Mouse (Mus musculus): Measurements from ENCODE around the gene Pold1.

The Pold1 gene

DNA sequence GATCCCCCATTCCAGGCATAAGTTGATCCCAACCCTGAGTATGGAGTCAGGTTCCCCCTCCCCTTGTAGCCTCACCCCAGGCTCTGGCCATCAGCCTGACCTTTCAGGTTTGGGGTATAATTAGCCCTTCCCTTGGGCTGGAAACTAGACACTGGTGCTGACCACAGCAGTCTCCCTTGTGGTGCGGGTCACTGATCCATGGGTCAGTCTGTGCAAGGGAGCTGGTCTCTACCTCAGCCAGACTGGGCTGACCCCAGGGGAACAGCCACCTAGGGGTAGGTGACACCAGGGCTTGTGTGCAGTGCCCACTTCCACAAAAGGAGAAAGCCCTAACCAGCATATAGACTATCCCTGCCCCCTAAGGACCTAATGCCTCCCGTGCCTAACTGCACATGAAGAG lies 25.6 kb downstream of the Pold1 start:
- no peak for DNase-seq

DNA sequence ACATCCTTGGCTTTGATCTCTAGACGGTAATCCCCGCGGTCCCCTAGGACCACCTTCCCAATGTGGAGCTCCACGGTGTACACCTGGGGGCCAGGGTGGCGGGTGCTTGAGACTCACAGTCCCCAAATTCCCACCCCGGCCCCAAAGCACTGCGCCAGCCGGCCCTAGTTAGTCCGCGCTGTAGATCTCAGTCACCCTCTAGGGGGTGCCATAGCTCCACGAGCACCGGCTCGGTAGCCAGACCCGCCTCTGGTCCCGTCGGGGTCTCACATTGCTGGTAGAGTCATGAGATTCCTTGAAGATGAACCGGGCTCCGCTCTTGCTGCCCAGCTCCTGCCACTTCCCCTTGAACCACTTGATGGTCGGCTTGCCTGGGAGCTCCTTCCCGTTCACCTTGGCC lies 26.9 kb downstream of the Pold1 start:
- peak; percentile 73 for DNase-seq

DNA sequence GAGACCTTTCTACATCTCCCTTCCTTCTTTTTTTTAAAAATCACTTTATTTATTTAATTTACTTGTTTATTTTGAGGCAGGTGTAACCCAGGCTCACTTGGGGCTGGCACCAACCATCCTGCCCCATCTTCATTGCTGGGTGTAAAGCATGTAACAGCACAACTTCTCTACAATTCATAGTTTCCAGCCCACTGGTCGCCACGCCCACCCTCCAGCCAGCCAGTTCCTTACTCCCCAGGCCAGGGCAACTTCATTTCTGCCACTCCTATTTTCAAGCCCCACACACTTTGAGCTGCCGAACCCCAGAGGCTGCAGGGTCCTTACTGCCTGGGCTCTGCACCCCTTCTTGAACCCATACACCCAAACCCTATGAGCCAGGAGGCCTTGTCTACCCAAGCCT lies 27.7 kb downstream of the Pold1 start:
- DNase-seq, result no peak

DNA sequence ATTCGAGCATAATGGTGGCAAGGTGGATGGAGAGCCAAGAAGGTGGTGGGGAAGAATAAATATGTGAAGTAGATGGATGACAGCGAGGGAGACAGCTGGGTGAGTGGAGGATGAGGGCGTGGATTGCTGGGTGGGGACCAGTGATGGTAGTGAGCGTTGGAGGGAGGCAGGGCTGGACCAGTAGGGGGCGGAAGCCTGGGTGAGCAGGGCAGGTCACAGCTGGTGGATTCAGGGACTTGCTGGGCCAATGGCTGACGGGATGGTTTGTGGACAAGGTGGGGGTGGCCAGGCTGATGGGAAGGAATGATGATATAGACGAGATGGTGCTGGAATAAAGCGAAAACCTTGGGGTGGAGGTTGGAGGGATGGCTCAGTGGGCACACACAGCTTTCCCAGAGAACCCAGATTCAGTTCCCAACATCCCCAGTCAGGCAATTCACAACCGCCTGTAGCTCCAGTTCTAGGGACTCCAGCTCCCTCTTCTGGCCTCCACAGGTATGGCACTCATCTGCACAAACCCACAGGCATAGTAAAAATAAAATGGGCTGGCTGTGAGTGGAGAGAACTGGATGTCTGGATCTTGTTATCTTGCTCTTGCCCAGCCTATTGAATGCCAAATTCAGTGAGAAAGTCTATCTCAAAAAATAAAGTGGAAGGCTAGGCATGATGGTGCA lies 29.3 kb downstream of the Pold1 start:
- no peak for DNase-seq

- no peak for DNase-seq
These were observed 41.2 kb downstream of the Pold1 start for GRCm38 (mm10) chr7:44507491-44507890.

DNA sequence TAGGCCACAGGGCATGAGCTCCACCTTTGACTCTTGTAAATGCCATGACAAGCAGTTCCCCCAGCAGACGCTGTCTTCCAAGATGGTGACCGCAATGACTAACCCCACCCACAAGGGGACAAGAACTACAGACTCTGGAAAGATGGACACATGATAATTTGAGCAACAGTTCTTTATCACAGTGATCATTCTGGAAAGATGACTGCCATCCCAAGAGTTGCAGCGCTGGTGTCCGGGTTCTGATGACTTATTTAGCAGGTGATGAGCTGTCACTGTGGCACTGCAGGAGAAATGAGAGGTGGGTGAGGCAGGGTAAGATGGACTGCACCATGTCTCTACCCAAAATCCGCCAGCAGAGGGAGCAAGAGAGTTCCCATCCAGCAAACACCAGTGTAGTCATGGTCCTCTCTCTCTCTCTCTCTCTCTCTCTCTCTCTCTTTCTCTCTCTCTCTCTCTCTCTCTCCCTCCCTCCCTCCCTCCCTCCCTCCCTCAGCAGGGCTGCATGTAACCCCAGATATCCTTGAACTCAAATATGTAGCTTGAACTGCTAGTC lies 47.0 kb downstream of the Pold1 start:
- DNase-seq, result peak; percentile 69

DNA sequence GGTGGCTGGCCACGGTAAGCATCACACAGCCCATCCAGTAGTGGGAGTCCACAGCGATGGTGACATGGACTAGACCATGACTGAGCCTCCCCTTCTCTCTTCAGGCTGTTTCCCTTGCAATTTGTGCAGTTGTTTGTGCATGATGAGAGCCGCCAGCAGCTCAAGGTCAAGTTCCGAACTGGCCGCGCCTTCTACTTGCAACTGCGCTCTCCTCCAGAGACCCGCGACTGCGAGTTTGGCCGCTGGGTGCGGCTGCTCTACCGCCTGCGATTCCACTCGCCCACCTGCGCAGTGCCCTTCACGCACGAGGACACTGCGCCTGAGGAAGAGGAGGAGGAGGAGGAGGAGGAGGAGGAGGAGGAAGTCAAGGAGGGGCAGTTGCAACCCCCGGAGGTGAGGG lies 48.6 kb downstream of the Pold1 start:
- no peak for DNase-seq

GRCm38 (mm10) chr7:44498922-44499321 lies 49.7 kb downstream of the Pold1 start:
- no peak for DNase-seq

- no peak for DNase-seq
These were observed 51.1 kb downstream of the Pold1 start for GRCm38 (mm10) chr7:44497361-44498055.

DNA sequence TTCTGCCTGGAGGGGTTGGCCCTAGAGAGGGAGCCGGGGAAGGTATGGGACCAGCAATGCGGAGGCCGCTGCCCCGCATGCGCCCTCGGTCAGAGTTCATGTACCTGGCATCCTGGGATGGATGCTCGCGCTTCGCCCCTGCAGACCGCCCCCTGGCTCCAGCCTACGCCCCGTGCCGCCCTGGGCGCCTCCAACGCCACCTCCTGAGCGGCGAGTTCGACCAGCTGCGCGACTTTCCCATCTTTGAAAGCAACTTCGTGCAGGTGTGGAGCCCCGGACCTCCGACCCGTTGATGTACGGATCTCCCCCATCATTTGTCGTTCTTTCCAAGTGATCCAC lies 51.9 kb downstream of the Pold1 start:
- no peak for DNase-seq

- peak; percentile 99 for DNase-seq
These were observed 52.5 kb downstream of the Pold1 start, which contains the start of the genes Emc10 and Fam71e1 for GRCm38 (mm10) chr7:44495992-44496770. TSS of gene Emc10 (minus strand) at chr7:44496529. TSS of gene Fam71e1 (plus strand) at chr7:44496581.

- DNase-seq, result no peak
These were observed 53.6 kb downstream of the Pold1 start for GRCm38 (mm10) chr7:44495086-44495485.

GRCm38 (mm10) chr7:44494681-44495080 lies 54.0 kb downstream of the Pold1 start:
- no peak for DNase-seq

DNA sequence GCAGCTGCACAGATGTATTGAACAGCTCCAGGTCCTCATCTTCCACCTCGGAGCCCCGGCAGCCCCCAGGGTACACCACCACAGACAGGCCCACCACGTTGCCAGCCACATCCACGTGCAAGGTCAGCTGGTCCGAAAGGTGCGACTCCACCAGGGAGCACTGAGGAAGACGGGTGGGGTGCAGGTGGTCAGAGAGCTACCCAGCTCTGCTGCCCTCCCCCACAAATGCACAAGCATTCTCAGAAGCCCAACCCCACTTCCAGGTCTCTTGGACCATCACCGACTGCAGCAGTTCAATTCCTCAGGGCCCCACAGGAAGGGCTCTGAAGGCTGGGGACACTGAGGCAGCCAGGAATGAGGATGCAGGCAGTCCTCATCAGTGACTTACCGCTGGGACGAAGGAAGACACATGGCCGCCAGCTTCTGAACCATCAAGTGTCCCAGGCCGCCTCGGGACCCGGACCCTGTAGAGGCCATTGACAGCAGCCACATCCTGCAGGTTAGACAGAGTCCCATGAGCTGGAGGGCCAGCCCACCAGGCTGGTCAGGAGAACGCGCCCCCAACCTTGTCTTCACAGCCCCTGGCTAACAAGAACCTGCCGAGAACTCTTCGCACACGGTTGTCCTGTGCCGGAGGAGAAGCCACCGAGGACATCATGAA lies 56.4 kb downstream of the Pold1 start:
- DNase-seq, result no peak

DNA sequence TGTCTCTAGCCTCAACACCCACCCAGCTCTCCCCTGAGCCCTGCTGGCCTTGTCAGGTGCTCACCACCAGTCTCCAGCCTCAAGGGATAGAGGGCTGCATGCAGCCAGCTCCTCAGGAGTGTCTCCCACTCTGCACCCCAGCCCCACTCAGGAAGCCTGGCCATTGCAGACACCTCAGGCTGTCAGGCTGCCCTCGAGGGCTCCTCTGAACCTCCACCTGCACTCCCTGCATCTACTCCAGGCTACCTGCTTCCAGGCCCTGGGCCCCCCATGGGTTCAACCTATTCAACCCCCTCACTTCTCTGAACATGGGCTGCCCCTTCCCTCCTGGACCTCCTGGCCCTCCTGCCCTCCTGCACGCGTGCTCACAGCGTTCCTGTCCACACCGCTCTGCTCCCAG lies 57.3 kb downstream of the Pold1 start:
- no peak for DNase-seq

- DNase-seq, result no peak
These were observed 58.4 kb downstream of the Pold1 start for GRCm38 (mm10) chr7:44490281-44490680.

DNA sequence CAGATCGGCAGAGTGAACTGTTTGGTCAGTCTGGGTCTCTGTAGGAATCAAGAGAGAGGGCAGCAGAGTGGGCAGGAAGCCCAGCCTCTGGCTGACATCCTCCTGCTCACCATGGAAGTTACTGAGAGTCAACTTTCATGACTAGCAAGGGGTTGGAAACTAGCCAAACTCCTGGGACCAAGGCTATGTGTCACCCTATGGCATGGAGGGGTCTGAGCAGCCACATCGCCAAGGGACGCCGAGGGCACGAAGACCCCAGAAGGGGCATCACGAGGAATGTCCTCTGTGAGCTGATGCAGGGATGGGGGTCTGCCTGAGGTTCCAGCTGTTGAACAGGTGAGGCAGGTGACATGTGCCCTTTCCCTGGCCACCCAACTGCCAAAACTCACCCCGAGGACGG lies 60.1 kb downstream of the Pold1 start:
- no peak for DNase-seq

DNA sequence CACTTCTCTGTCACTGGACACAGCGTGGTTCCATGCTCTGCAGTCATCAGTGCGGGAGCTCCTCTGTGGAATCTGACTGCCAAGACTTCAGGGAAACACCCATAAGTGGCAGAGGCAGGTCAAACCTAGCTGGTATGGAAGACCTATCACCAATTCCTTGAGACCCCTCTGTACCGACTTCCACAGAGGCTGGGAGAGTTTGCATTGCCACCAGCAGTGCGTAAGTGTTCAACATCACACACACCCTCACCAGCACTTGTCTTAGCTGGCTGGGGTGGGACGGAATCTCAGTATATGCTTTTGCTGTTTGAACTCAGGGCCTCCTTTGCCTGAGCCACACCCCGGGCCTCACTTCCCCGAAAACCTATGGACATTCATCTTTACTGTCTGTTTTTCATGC lies 60.7 kb downstream of the Pold1 start:
- no peak for DNase-seq

DNA sequence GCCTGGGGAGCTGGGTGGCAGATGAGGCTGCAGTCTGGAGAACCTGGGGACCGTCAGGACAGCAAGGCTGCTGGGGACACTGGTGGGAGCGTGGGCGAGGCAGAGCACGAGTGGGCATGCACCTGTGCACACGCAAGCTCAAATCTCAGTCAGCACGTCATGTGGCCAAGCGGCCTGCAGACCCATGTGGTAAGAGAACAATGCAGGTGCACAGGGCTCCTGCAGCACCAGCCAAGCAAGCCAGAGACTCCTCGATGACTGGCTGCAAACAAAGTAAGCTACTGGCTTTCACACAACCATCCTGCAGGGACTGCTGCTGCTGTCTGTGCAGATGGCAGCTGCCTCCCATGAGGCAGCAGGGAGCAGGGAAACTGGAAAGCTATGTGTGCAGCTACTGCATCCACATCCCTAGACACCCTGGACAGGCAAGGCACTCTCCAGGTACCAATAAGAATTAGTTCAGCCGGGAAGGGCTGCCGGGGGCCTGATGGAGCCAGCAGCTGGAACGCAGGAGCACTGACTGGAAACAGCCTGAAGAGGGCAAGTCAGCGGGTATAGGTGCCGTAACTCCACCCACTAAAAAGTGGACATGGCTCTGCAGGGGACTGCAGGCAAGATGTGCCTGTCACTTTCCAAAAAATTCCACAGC lies 61.6 kb downstream of the Pold1 start:
- no peak for DNase-seq

DNA sequence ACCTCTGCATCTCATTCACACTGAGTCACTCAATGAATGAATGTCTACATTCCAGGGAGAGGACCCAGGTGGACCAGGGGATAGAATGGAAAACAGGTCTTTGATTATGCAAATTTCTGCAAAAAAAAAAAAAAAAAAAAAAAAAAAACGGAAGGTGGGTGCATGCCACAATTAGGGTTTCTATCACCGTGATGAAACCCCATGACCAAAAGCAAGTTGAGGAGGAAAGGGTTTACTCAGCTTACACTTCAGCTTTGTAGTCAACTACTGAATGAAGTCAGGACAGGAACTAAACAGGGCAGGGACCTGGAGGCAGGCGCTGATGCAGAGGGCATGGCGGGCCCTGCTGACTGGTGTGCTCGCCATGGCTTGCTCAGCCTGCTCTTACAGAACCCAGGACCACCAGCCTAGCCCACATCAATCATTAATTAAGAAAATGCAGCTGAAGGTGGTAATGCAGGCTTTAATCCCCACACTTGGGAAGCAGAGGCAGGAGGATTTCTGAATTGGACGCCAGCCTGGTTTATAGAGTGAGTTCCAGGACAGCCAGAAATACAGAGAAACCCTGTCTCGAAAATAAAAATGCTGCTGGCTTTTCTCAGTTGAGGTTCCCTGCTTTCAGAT lies 63.0 kb downstream of the Pold1 start:
- no peak for DNase-seq

DNA sequence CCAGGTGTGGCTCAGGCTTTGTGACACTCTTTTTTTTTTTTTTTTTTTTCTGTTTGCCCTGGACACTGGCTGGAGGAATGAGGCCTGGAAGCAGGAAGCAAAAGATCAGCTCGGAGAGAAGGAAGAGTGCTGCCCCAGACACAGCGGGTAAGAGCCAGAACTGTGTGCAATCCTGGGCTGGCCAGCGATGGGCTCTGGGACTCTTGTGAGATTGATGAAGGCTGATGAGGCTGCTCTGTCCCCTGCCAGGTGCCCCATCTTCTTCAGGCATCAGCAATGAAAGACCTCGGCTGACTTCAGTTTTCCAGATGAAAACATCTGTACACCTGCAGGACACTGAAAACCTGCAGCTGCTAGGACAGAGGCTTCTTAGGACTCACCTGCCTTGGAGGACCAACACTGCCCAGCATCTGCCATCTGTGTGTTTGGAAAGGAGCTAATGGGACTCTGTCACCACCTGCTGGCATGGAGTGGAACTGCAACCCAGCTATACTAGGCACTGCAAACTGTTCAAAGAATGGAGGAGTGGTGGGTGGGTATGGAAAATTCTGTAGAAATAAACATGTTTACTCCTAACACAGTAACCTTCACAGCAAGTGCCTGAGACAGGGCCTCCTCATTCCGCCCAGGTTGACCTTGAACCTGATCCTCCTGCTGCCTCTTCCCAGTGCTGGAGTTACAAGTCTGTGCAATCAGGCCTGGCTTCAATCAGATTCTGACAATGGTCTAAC lies 63.6 kb downstream of the Pold1 start:
- DNase-seq, result peak; percentile 78
